Mouse (Mus musculus): ENCODE data around the gene Prpf8. TPM values are rescaled to one million over a fixed set of nuclear protein-coding genes. Genes with fewer than 3 reads are reported as not detected.

The Prpf8 gene
- polyA plus RNA-seq, 1 experiment from 2014 or later = 25.3 TPM

DNA sequence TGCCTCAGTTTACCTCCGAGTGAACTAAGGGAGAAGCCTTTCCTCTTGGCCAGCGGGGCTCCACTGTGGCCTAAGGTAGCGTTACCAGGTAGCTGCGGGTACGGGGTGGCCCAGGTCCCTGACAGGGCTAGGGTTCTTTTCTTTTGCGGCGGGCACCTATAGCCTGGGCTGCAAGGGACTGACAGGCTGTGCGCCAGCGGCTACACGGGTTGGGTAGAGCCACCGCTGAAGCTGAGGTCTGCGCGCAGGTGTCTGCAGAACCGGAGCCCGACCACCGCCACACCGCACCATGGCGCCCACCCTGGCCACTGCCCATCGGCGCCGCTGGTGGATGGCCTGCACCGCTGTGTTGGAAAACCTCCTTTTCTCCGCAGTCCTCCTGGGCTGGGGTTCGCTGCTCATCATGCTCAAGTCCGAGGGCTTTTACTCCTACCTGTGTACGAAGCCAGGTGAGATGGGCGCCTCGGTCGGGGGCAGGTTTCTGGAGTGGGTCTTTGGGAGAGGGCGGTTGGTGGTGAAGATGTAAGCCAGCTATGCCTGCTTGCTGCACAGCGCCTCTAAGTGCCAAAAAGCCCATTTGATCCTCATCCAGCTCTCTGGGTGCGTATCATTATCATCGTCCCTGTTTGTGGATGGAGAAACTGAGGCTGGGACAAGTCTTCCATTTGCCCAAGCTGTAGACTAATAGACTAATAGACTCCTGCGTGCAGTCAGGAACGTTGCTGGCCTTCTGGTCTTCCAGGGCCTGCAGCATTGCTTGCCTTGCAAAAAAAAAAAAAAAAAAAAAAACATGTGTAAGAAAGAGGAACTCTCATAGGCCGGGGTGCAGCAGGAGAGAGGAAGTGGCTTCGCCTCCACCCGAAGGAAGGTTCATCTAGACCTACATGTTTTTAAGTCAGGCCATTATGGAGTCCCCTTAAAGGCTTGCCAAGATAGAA is 46.0 kb downstream of the Prpf8 start:
- Histone ChIP-seq H3K4me2 (ENCODE audit: low read depth, low read length) (peak overlapping the region; percentile 100), H3K27me3 (ENCODE audit: control insufficient read depth, insufficient read depth, low read depth, low read length) (peaks cover 11% of the 10 kb centered on the region), H3K36me3 (ENCODE audit: control insufficient read depth, insufficient read depth) (no peaks in the 10 kb centered on the region), H3K9me3 (replicated peaks; ENCODE audit: control insufficient read depth, low read length) (no peaks in the 10 kb centered on the region), H3K4me1 (ENCODE audit: control insufficient read depth, low read depth, low read length) (peaks cover 26% of the 10 kb centered on the region), H3K27ac (ENCODE audit: low read length) (peak overlapping the region; percentile 88; the same call in 1 of the 2 replicates), H3K4me3 (ENCODE audit: low read depth, low read length) (peak overlapping the region; percentile 79), H3K9ac (ENCODE audit: low read depth, low read length) (peak overlapping the region; percentile 86)
- no peak for ATAC-seq (ENCODE audit: low read depth)
- WGBS (ENCODE audit: insufficient replicate concordance) = 5% methylated on average over 38 of the region's 38 CpGs

DNA sequence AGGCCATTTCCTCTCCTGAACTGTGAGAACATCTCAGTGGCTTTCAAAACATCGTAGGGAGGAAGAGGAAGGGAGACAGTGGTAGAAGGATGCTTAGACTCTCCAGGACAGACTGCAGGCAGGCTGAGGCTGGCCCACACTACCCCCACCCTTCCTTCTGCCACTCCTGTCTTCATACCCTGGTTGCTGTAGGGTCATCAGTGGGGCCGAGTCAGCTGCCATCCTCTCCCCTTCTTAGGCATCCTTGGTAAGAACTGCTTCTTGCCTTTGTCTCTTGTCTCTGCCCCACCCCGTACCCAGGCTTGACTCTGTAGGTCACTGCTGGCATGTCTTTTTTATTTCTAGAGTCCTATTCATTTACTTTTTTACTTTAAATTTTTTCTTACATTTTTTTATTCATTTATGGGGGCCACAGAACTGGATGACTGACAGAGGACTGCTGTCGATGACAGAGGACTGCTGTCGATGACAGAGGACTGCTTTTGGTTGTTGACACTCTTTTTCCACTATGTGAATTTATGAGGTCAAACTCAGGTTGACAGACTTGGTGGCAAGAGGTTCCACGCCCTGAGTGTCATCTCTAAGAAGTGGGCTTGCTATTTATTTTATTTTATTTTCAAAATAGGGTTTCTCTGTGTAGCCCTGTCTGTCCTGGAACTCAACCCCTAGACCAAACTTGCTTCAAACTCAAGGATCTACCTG is 46.8 kb downstream of the Prpf8 start:
- H3K27ac ChIP-seq (ENCODE audit: low read length) = no peak overlapping the region; the same call in none of the 2 replicates
- H3K4me3 ChIP-seq (ENCODE audit: low read depth, low read length) = 0 out of 2 replicates have a peak overlapping the region, but pooled peaks have one; percentile 0
- peaks cover 26% of the 10 kb centered on the region for H3K4me1 ChIP-seq (ENCODE audit: control insufficient read depth, low read depth, low read length)
- H3K27me3 ChIP-seq (ENCODE audit: control insufficient read depth, insufficient read depth, low read depth, low read length) = peaks cover 11% of the 10 kb centered on the region
- no peak for ATAC-seq (ENCODE audit: low read depth)
- 48% methylated on average over 6 of the region's 6 CpGs for whole genome bisulfite sequencing (ENCODE audit: insufficient replicate concordance)
- H3K9ac ChIP-seq (ENCODE audit: low read depth, low read length) = no peak overlapping the region
- no peaks in the 10 kb centered on the region for H3K9me3 ChIP-seq (replicated peaks; ENCODE audit: control insufficient read depth, low read length)
- no peaks in the 10 kb centered on the region for H3K36me3 ChIP-seq (ENCODE audit: control insufficient read depth, insufficient read depth)
- H3K4me2 ChIP-seq (ENCODE audit: low read depth, low read length) = 0 out of 2 replicates have a peak overlapping the region, but pooled peaks have one; percentile 100

DNA sequence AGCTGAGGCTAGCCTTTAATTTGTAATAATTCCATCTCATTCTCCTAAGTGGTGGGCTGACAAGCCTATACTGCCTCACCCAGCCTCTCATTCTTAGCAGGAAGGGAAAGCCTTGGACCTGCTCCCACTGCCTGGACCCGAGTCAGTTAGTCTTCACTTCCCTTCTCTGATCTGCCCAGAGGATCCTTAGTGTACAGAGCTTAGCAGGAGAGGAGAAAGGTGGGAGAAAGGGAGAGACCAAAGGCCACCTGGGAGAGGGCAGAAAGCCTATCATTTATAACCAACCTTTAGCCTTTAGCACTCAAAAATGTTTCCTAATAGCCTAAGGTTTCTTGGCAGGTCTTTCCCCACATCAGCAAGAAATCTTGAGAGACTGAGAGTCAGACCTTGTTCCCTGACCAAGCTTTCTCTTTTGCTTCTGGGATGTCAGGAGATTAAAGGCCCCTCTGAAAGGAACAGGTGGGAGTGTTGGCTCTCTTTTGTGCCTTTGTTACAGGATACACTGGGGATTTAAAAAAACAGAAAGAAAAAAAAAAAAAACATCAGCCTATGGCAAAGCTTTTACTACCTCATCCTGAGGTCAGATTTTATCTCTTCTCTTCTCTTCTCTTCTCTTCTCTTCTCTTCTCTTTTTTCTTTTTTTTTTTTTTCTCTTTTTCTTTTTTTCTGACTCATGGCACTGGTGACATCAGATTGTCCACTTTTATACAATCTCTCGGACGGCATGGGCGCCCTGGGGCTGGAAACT is 47.8 kb downstream of the Prpf8 start:
- H3K27me3 ChIP-seq (ENCODE audit: control insufficient read depth, insufficient read depth, low read depth, low read length) = peaks cover 11% of the 10 kb centered on the region
- H3K4me3 ChIP-seq (ENCODE audit: low read depth, low read length) = no peak overlapping the region
- no peak overlapping the region for H3K9ac ChIP-seq (ENCODE audit: low read depth, low read length)
- no peak overlapping the region for H3K4me2 ChIP-seq (ENCODE audit: low read depth, low read length)
- H3K27ac ChIP-seq (ENCODE audit: low read length) = no peak overlapping the region
- no peak for ATAC-seq (ENCODE audit: low read depth)
- H3K4me1 ChIP-seq (ENCODE audit: control insufficient read depth, low read depth, low read length) = peaks cover 26% of the 10 kb centered on the region
- 31% methylated on average over 4 of the region's 4 CpGs for WGBS (ENCODE audit: insufficient replicate concordance)
- no peaks in the 10 kb centered on the region for H3K9me3 ChIP-seq (replicated peaks; ENCODE audit: control insufficient read depth, low read length)
- H3K36me3 ChIP-seq (ENCODE audit: control insufficient read depth, insufficient read depth) = no peaks in the 10 kb centered on the region

DNA sequence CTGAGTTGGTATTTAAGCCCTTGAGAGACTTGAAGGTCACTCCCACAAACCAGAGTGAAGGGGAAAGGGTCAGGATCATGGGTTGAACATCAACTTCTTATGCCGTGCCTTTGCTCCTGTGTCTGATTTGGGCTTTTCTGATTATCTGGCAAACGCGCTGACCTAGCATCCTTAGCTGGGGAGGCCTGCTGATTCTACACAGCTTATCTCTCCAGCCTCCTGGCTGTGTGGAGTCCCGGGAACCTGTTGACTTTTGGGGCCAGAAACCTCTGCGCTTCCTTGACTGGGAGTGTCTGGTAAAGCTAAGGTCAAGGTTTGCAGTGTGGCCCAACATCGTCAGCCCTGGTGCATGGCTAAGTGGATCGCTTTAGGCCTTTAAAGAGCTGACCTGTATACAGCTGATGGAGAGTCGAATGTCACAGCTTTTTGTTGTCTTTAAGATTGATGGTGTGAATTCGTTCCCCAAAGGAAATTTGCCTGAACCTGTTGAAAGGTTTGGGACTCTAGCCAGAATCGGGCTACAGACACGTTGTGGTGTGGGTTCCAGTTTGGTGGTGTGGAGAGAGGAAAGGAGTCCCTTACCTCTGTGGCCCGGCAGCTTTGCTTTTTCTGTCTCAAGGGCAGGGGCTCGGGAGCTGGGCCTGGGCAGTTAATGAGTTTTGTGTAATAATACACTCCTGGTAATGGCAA is 48.6 kb downstream of the Prpf8 start:
- no peak overlapping the region for H3K27ac ChIP-seq (ENCODE audit: low read length)
- 34% methylated on average over 13 of the region's 13 CpGs for WGBS (ENCODE audit: insufficient replicate concordance)

DNA sequence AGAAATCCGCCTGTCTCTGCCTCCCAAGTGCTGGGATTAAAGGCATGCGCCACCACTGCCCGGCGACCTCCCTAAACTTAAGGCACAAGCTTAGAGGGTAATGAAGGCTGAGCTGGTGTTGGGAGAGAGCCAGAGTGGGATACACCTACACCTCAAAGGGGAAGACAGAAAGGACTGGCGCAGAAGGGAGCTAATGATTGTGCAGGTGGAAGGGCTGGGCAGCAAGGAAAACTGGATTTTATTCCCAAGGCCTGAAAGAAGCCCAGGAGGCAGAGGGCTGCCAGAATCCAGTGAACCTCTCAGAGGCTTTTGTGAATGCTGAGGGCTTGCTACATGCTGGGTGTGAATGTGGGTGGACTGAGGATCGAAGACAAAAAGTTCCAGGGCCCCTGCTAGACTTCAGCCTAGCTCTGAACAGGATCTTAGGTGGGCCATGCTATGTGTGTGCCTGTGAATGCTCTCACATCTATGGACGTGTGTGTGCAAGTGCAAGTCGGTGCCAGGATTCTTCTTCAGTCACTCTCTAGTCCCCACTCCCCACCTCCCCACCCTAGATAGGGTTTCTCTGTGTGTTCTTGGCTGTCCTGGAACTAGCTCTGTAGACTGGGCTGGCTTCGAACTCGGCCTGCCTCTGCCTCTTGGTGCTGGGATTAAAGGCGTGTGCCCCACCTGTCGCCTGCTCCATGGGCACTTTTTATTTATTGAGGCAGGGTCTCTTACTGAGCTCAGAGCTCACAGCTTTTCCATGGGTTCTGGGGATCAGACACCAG is 49.8 kb downstream of the Prpf8 start:
- no peaks in the 10 kb centered on the region for H3K9me3 ChIP-seq (replicated peaks; ENCODE audit: control insufficient read depth, low read length)
- H3K4me3 ChIP-seq (ENCODE audit: low read depth, low read length) = no peak overlapping the region
- H3K4me2 ChIP-seq (ENCODE audit: low read depth, low read length) = no peak overlapping the region
- WGBS (ENCODE audit: insufficient replicate concordance) = 65% methylated on average over 12 of the region's 12 CpGs
- H3K27me3 ChIP-seq (ENCODE audit: control insufficient read depth, insufficient read depth, low read depth, low read length) = peaks cover 11% of the 10 kb centered on the region
- ATAC-seq (ENCODE audit: low read depth) = no peak
- H3K27ac ChIP-seq (ENCODE audit: low read length) = no peak overlapping the region
- H3K4me1 ChIP-seq (ENCODE audit: control insufficient read depth, low read depth, low read length) = peaks cover 24% of the 10 kb centered on the region
- H3K9ac ChIP-seq (ENCODE audit: low read depth, low read length) = no peak overlapping the region
- H3K36me3 ChIP-seq (ENCODE audit: control insufficient read depth, insufficient read depth) = no peaks in the 10 kb centered on the region

More for the DNA sequence above, 48.6 kb downstream of the Prpf8 start:
- peaks cover 11% of the 10 kb centered on the region for H3K27me3 ChIP-seq (ENCODE audit: control insufficient read depth, insufficient read depth, low read depth, low read length)
- H3K9me3 ChIP-seq (replicated peaks; ENCODE audit: control insufficient read depth, low read length) = no peaks in the 10 kb centered on the region
- H3K4me3 ChIP-seq (ENCODE audit: low read depth, low read length) = no peak overlapping the region
- H3K9ac ChIP-seq (ENCODE audit: low read depth, low read length) = no peak overlapping the region
- H3K36me3 ChIP-seq (ENCODE audit: control insufficient read depth, insufficient read depth) = no peaks in the 10 kb centered on the region
- no peak overlapping the region for H3K4me2 ChIP-seq (ENCODE audit: low read depth, low read length)
- no peak for ATAC-seq (ENCODE audit: low read depth)
- peaks cover 26% of the 10 kb centered on the region for H3K4me1 ChIP-seq (ENCODE audit: control insufficient read depth, low read depth, low read length)

DNA sequence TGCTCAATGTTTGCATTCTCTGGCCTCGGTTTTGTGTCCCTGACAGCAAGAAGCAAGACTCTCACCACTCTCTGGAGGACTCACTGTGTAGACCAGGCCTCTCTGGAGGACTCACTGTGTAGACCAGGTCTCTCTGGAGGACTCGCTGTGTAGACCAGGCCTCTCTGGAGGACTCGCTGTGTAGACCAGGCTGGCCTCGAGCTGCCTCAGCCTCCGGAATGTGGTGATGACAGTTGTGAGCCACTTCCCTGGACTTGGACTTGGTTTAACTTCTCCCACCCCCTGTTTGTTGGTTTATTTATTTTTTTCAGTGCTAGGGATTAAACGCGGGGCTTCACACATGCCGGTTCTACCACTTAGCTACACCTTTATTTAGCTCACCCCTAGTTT is 50.4 kb downstream of the Prpf8 start:
- H3K4me2 ChIP-seq (ENCODE audit: low read depth, low read length) = no peak overlapping the region
- no peak overlapping the region for H3K4me3 ChIP-seq (ENCODE audit: low read depth, low read length)
- ATAC-seq (ENCODE audit: low read depth) = no peak
- H3K27ac ChIP-seq (ENCODE audit: low read length) = no peak overlapping the region
- peaks cover 20% of the 10 kb centered on the region for H3K4me1 ChIP-seq (ENCODE audit: control insufficient read depth, low read depth, low read length)
- H3K9ac ChIP-seq (ENCODE audit: low read depth, low read length) = no peak overlapping the region
- no peaks in the 10 kb centered on the region for H3K36me3 ChIP-seq (ENCODE audit: control insufficient read depth, insufficient read depth)
- H3K27me3 ChIP-seq (ENCODE audit: control insufficient read depth, insufficient read depth, low read depth, low read length) = peaks cover 11% of the 10 kb centered on the region
- WGBS (ENCODE audit: insufficient replicate concordance) = 70% methylated on average over 8 of the region's 8 CpGs
- H3K9me3 ChIP-seq (replicated peaks; ENCODE audit: control insufficient read depth, low read length) = no peaks in the 10 kb centered on the region

DNA sequence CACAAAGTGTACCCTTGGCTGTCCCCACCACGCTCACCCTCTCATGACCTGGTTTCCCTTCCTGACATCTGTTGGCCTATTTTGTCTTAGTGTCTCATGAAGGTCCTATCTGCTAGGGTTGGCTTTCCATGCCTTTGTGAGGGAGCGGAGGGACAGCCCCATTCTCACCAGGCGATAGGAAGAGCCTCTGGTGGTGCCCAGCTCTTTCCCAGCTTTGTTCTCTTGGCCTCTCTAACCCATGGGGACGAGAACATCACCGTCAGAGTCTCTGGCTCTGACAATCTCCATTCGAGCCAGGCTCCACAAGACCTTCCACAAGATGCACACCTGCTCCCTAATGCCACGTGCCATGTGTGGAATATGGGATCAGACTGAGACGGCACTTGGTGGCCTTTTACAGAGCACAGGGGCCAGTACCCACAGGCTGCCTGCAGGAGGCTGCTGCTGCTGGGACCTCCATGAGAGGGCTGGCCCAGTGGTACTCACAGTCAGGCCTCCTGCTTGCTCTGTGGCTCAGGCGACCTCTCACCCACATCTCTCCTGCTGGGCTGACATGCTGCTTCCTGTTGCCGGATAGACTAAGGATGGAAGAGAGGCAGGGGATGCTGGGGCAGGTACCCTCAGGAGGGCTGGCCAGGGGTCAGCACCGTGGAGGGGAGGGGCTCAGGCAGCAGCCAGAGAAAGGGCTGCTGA is 51.0 kb downstream of the Prpf8 start:
- WGBS (ENCODE audit: insufficient replicate concordance) = 53% methylated on average over 11 of the region's 11 CpGs
- H3K27me3 ChIP-seq (ENCODE audit: control insufficient read depth, insufficient read depth, low read depth, low read length) = peaks cover 5% of the 10 kb centered on the region
- no peak overlapping the region for H3K4me2 ChIP-seq (ENCODE audit: low read depth, low read length)
- ATAC-seq (ENCODE audit: low read depth) = peak; percentile 32; the same call in 1 of the 2 replicates
- H3K27ac ChIP-seq (ENCODE audit: low read length) = no peak overlapping the region
- no peak overlapping the region for H3K9ac ChIP-seq (ENCODE audit: low read depth, low read length)
- no peak overlapping the region for H3K4me3 ChIP-seq (ENCODE audit: low read depth, low read length)
- no peaks in the 10 kb centered on the region for H3K36me3 ChIP-seq (ENCODE audit: control insufficient read depth, insufficient read depth)
- H3K9me3 ChIP-seq (replicated peaks; ENCODE audit: control insufficient read depth, low read length) = no peaks in the 10 kb centered on the region
- peaks cover 14% of the 10 kb centered on the region for H3K4me1 ChIP-seq (ENCODE audit: control insufficient read depth, low read depth, low read length)

Measured in liver, embryonic 16.5 days (tissue).